Comparison of ENCODE assay signal across 8 mouse cellular contexts in the genomic region with DNA sequence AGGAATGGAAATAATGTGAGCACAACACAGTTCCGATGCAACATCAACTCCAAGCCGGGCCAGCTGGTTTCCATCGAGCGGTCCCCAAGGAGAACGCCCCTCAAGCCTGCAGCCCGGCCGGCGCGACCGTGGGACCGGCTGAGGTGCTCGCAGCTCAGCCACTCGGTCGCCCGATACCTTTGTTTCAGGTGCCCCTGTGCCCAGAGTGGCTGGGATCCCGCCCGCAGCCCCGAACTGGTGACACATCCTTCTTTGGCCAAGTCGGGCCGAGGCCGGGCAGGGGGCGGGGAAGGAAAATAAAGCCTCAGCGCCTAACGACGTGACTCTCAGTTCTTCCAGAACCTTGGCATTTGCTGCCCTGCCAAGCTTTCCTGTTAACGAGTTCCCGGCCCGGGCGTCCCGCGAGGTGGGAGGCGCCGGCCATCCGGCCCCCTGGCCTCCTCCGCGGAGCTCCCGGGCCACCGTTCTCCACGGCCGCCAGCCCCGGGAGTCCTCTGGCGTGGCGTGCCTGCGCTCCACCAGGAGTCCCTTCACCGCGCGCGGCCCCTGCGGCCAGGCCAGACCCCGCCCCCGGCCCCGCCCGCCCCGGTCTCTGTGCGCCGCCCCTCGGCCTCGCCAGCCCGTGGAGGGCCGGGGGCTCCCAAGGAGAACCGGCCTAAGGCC. TPM values are rescaled to one million over a fixed set of nuclear protein-coding genes. Genes with fewer than 3 reads are reported as not detected.
DNase-seq lines count a peak whose midpoint lies in the region; ATAC-seq and TF ChIP-seq lines count a peak whose summit lies in the region.

No protein-coding gene starts in this region.

- dilution Hi-C loops in CH12.LX (cut with MboI; ENCODE audit: extremely low pct_ligation_motif_present, extremely low pct_unique_long_range_greater_than_20kb, low sequenced_read_pairs), result no loop called here

- peak; percentile 93 for ATAC-seq in intestine, postnatal 0 days
- peak; percentile 95 for ATAC-seq in neural tube, embryonic 14.5 days (ENCODE audit: low read depth)
- ATAC-seq in inflammation-experienced regulatory T-cells, adult 6 months, result no peak

- DNase-seq in CH12.LX (ENCODE audit: extremely low read depth) (peak; percentile 26), R1 (ENCODE audit: low read depth, low spot score) (peak; percentile 83)
- DNase-seq in gastrocnemius, postnatal 14 days, result peak; percentile 81
- peak; percentile 79 for DNase-seq in lung, adult 2 months

- peak overlapping the region; percentile 44 to 65 (median 65) for H3K4me3 ChIP-seq in CH12.LX (replicated peaks in 1 of 3; ENCODE audit: low read depth in 2 of 3, low read length in 2 of 3, poor library complexity in 1 of 3)
- H3K4me3 ChIP-seq in cortical plate, adult 2 months (ENCODE audit: insufficient read depth, low read length), result peak overlapping the region; percentile 96
- H3K4me3 ChIP-seq in intestine, postnatal 0 days (ENCODE audit: low read depth, low read length), result peak overlapping the region; percentile 77
- peak overlapping the region; percentile 75 for H3K4me3 ChIP-seq in lung, adult 2 months (replicated peaks; ENCODE audit: extremely low read depth, low read depth, low read length)
- peak overlapping the region; percentile 85 for H3K4me3 ChIP-seq in neural tube, embryonic 14.5 days (ENCODE audit: low read depth, low read length)

- no peaks in the 10 kb centered on the region for H3K79me2 ChIP-seq in CH12.LX (replicated peaks; ENCODE audit: control insufficient read depth, extremely low read depth, insufficient read depth, poor library complexity, severe bottlenecking)

- H3K27me3 ChIP-seq in CH12.LX (replicated peaks), result peaks cover 3% of the 10 kb centered on the region
- H3K27me3 ChIP-seq in intestine, postnatal 0 days (replicated peaks; ENCODE audit: control insufficient read depth, insufficient read depth, low read length), result no peaks in the 10 kb centered on the region
- H3K27me3 ChIP-seq in neural tube, embryonic 14.5 days (ENCODE audit: control insufficient read depth, insufficient read depth, low read length), result no peaks in the 10 kb centered on the region

- intact Hi-C loops in gastrocnemius, postnatal 14 days (cut with DNase I; ENCODE audit: low total_unique reads), result no loop called here

- H3K9me3 ChIP-seq in CH12.LX (replicated peaks; ENCODE audit: low read length), result no peaks in the 10 kb centered on the region
- no peaks in the 10 kb centered on the region for H3K9me3 ChIP-seq in intestine, postnatal 0 days (ENCODE audit: control insufficient read depth)
- no peaks in the 10 kb centered on the region for H3K9me3 ChIP-seq in neural tube, embryonic 14.5 days (ENCODE audit: control insufficient read depth, low read length)

- TF ChIP-seq EP300 in CH12.LX (IDR thresholded peaks at IDR 0.05; ENCODE audit: low read length), result no peak

- in situ Hi-C loops in CH12.LX (cut with MboI; ENCODE audit: low pct_ligation_motif_present, low pct_unique_long_range_greater_than_20kb, low sequenced_read_pairs), result no loop called here

- no peak for TF ChIP-seq RAD21 in CH12.LX (IDR thresholded peaks at IDR 0.05; ENCODE audit: low read depth, low read length)

- H3K9ac ChIP-seq in CH12.LX (ENCODE audit: insufficient read depth, low read depth), result peak overlapping the region; percentile 56
- peak overlapping the region; percentile 87 for H3K9ac ChIP-seq in intestine, postnatal 0 days (ENCODE audit: low read depth, low read length)
- H3K9ac ChIP-seq in neural tube, embryonic 14.5 days (replicated peaks; ENCODE audit: low read depth, low read length), result peak overlapping the region; percentile 89

- peak overlapping the region; percentile 72 for H3K4me2 ChIP-seq in CH12.LX (ENCODE audit: insufficient read depth, low read depth, poor library complexity, severe bottlenecking)
- H3K4me2 ChIP-seq in intestine, postnatal 0 days (replicated peaks; ENCODE audit: low read depth), result peak overlapping the region; percentile 85
- peak overlapping the region; percentile 78 for H3K4me2 ChIP-seq in neural tube, embryonic 14.5 days (ENCODE audit: low read depth, low read length)

- H3K36me3 ChIP-seq in CH12.LX (replicated peaks in 1 of 2; ENCODE audit: control insufficient read depth in 1 of 2, insufficient read depth in 1 of 2, low read length in 1 of 2), result no peaks in the 10 kb centered on the region
- no peaks in the 10 kb centered on the region for H3K36me3 ChIP-seq in intestine, postnatal 0 days (ENCODE audit: control insufficient read depth, insufficient read depth)
- no peaks in the 10 kb centered on the region for H3K36me3 ChIP-seq in neural tube, embryonic 14.5 days (ENCODE audit: control insufficient read depth, insufficient read depth, low read length)

- TF ChIP-seq CTCF in CH12.LX (conservative IDR thresholded peaks at IDR 0.05 in 1 of 2, IDR thresholded peaks at IDR 0.05 in 1 of 2; ENCODE audit: low read depth in 2 of 2, low read length in 2 of 2), result no peak
- no peak for TF ChIP-seq CTCF in cortical plate, adult 2 months (IDR thresholded peaks at IDR 0.05; ENCODE audit: extremely low read depth, insufficient read depth, low read length)
- no peak for TF ChIP-seq CTCF in intestine, postnatal 0 days (IDR thresholded peaks at IDR 0.05; ENCODE audit: low read depth)
- no peak for TF ChIP-seq CTCF in lung, adult 2 months (IDR thresholded peaks at IDR 0.05; ENCODE audit: insufficient read depth, low read length)

- under 1% methylated on average over 59 of the region's 61 CpGs for WGBS in intestine, postnatal 0 days
- WGBS in lung, adult 2 months, result under 1% methylated on average over 59 of the region's 61 CpGs
- under 1% methylated on average over 58 of the region's 61 CpGs for WGBS in neural tube, embryonic 14.5 days

- no peak for TF ChIP-seq POLR2A in CH12.LX (IDR thresholded peaks at IDR 0.05; ENCODE audit: low read depth, low read length)
- TF ChIP-seq POLR2A in cortical plate, adult 2 months (IDR thresholded peaks at IDR 0.05; ENCODE audit: extremely low read depth, insufficient read depth, low read length), result no peak
- no peak for TF ChIP-seq POLR2A in lung, adult 2 months (IDR thresholded peaks at IDR 0.05; ENCODE audit: borderline replicate concordance, extremely low read depth, low read depth, low read length)

- no peaks in the 10 kb centered on the region for H3K4me1 ChIP-seq in CH12.LX (ENCODE audit: control insufficient read depth in 1 of 2, insufficient read depth in 2 of 2)
- peaks cover 7% of the 10 kb centered on the region for H3K4me1 ChIP-seq in cortical plate, adult 2 months (ENCODE audit: control insufficient read depth, insufficient read depth, low read length)
- no peaks in the 10 kb centered on the region for H3K4me1 ChIP-seq in intestine, postnatal 0 days (replicated peaks; ENCODE audit: control insufficient read depth, insufficient read depth, low read length)
- H3K4me1 ChIP-seq in lung, adult 2 months (ENCODE audit: control insufficient read depth, insufficient read depth, low read length), result peaks cover 3% of the 10 kb centered on the region
- peaks cover 14% of the 10 kb centered on the region for H3K4me1 ChIP-seq in neural tube, embryonic 14.5 days (ENCODE audit: control insufficient read depth, insufficient read depth, low read length)

- H3K27ac ChIP-seq in CH12.LX (ENCODE audit: insufficient read depth, low read depth), result no peak overlapping the region
- H3K27ac ChIP-seq in cortical plate, adult 2 months (ENCODE audit: insufficient read depth, low read length), result peak overlapping the region; percentile 94
- peak overlapping the region; percentile 98 for H3K27ac ChIP-seq in intestine, postnatal 0 days (ENCODE audit: low read depth, low read length)
- H3K27ac ChIP-seq in neural tube, embryonic 14.5 days (ENCODE audit: low read depth, low read length), result peak overlapping the region; percentile 94

TF ChIP-seq in CH12.LX, 34 proteins besides CTCF, POLR2A, EP300 and RAD21:
- TF ChIP-seq UBTF (IDR thresholded peaks at IDR 0.05; ENCODE audit: low read depth, low read length), result 0 out of 2 replicates have a peak, but pooled peaks have one; percentile 12
- peak; percentile 11; the same call in 1 of the 2 replicates for TF ChIP-seq MXI1 (IDR thresholded peaks at IDR 0.05; ENCODE audit: low read depth, low read length)
- no peak for TF ChIP-seq RCOR1 (conservative IDR thresholded peaks at IDR 0.05; ENCODE audit: low read depth, low read length)
- no peak for TF ChIP-seq ELF1 (IDR thresholded peaks at IDR 0.05; ENCODE audit: low read depth, low read length)

RNA-seq across cellular contexts. Expression of gene Ppp2r3a, which starts 0.5 kb away (rescaled TPM):
- total RNA-seq in CH12.LX (2012; rRNA removed) (0.88 and 1.2 TPM in 2 replicates), CH12.LX (2014; rRNA removed) (1.8 TPM in 2 replicates)
- polyA plus RNA-seq in CH12.LX (2012; ENCODE audit: insufficient read length, low read depth), result 2.1 and 2.2 TPM in 2 replicates
- polyA plus RNA-seq in cortical plate, adult 2 months (2012; rRNA removed), result 18.8 and 19.5 TPM in 2 replicates
- 100 to 1,000 TPM; 192 to 202 TPM for total RNA-seq in gastrocnemius, postnatal 14 days (2021)
- polyA plus RNA-seq in intestine, postnatal 0 days (2015; fragmentation: Nextera tagmentation; extraction: Ambion mirVana), result 4.5 and 5.0 TPM in 2 replicates
- 2.8 and 6.7 TPM in 2 replicates for polyA plus RNA-seq in lung, adult 2 months (2012; rRNA removed)
- 39.1 and 40.2 TPM in 2 replicates for polyA plus RNA-seq in neural tube, embryonic 14.5 days (2014; fragmentation: Nextera tagmentation; extraction: Ambion mirVana)
- polyA plus RNA-seq in inflammation-experienced regulatory T-cells, adult 6 months (2017; shearing (Covaris generic)), result 1 to 10 TPM; 1.3 to 1.8 (median 1.6) TPM

Comparison
In these comparisons a context has a peak if more than half of its experiments do, and no peak if none do; other contexts are left out.
1. DNase-seq: peak in every context shown above with its lines; median percentile 83 in R1; 81 in gastrocnemius, postnatal 14 days; 79 in lung, adult 2 months; 26 in CH12.LX.